Mouse (Mus musculus) ES-Bruce4 (cell line): ENCODE results near the gene Cant1. TPM values are rescaled to one million over a fixed set of nuclear protein-coding genes. Genes with fewer than 3 reads are reported as not detected.

Experiments used
- H3K27ac ChIP-seq: 2 replicates; pipeline ENCODE4 v1.5.1; 2012; ENCODE audit warnings: low read length, inconsistent platforms; ENCODE audit not compliant: insufficient read depth
- H3K27me3 ChIP-seq: 2 replicates; pipeline ENCODE4 v1.6.1; 2012; ENCODE audit warnings: mild to moderate bottlenecking, low read length, inconsistent platforms; ENCODE audit not compliant: control insufficient read depth, poor library complexity, insufficient read depth, severe bottlenecking
- H3K36me3 ChIP-seq: 2 replicates; pipeline ENCODE4 v1.6.1; 2012; ENCODE audit warnings: inconsistent platforms, mild to moderate bottlenecking, low read length, moderate library complexity; ENCODE audit not compliant: control insufficient read depth, poor library complexity, insufficient read depth, severe bottlenecking
- H3K4me1 ChIP-seq: one replicate; pipeline ENCODE4 v1.8.1; 2011; ENCODE audit warnings: low read length; ENCODE audit not compliant: control insufficient read depth, insufficient read depth
- H3K4me3 ChIP-seq: 2 replicates; pipeline ENCODE4 v1.5.1; 2011; ENCODE audit warnings: low read depth, mild to moderate bottlenecking, low read length
- H3K9ac ChIP-seq: 2 replicates; pipeline ENCODE4 v1.6.1; 2012; ENCODE audit warnings: low read depth, mild to moderate bottlenecking, inconsistent platforms; ENCODE audit not compliant: poor library complexity, severe bottlenecking
- H3K9me3 ChIP-seq: replicated peaks from 2 replicates; pipeline ENCODE4 v1.6.1; 2012; ENCODE audit warnings: mild to moderate bottlenecking, low read length, inconsistent platforms; ENCODE audit not compliant: control insufficient read depth, poor library complexity, insufficient read depth, severe bottlenecking
- CTCF ChIP-seq: IDR thresholded peaks from one replicate; pipeline ENCODE4 v1.8.1; 2011; ENCODE audit warnings: low read depth, low read length
- EP300 ChIP-seq: IDR thresholded peaks from 2 replicates; pipeline ENCODE4 v1.6.1; 2011; ENCODE audit warnings: low read depth, low read length; ENCODE audit not compliant: insufficient read depth
- POLR2A ChIP-seq: IDR thresholded peaks from one replicate; pipeline ENCODE4 v1.8.1; 2011; ENCODE audit warnings: low read length; ENCODE audit not compliant: insufficient read depth
- polyA plus RNA-seq: library from polyadenylated mRNA; stranded (reverse); fragments of >200 nt; gene quantifications from 2 replicates; pipeline ENCODE4 v1.2.4, GENCODE M21; 2011; ENCODE audit warnings: low read depth; ENCODE audit not compliant: missing spikeins, insufficient read depth, insufficient read length

Gene Cant1
- polyA plus RNA-seq, 1 experiment, result 15.4 TPM

GRCm38 (mm10) chr11:118407318-118407910 lies 11.5 kb downstream of the Cant1 start:
- no peak for TF ChIP-seq POLR2A
- TF ChIP-seq CTCF, result peak; percentile 43
- no peak overlapping the region for H3K4me3 ChIP-seq
- H3K27me3 ChIP-seq, result no peaks in the 10 kb centered on the region
- no peaks in the 10 kb centered on the region for H3K4me1 ChIP-seq
- H3K36me3 ChIP-seq, result peaks cover 4% of the 10 kb centered on the region; the same call in 1 of the 2 replicates
- no peaks in the 10 kb centered on the region for H3K9me3 ChIP-seq
- H3K27ac ChIP-seq, result no peak overlapping the region
- no peak overlapping the region for H3K9ac ChIP-seq

- no peak overlapping the region for H3K9ac ChIP-seq
- H3K9me3 ChIP-seq, result no peaks in the 10 kb centered on the region
- TF ChIP-seq CTCF (no peak), EP300 (no peak), POLR2A (no peak)
- no peaks in the 10 kb centered on the region for H3K4me1 ChIP-seq
- no peaks in the 10 kb centered on the region for H3K27me3 ChIP-seq
- peaks cover 4% of the 10 kb centered on the region; the same call in 1 of the 2 replicates for H3K36me3 ChIP-seq
- H3K27ac ChIP-seq, result no peak overlapping the region
- no peak overlapping the region for H3K4me3 ChIP-seq
Observed at GRCm38 (mm10) chr11:118406521-118406920, 12.4 kb downstream of the Cant1 start.

- no peaks in the 10 kb centered on the region for H3K4me1 ChIP-seq
- TF ChIP-seq POLR2A (no peak), EP300 (no peak), CTCF (no peak)
- H3K9ac ChIP-seq, result no peak overlapping the region
- no peaks in the 10 kb centered on the region for H3K36me3 ChIP-seq
- no peaks in the 10 kb centered on the region for H3K9me3 ChIP-seq
- no peaks in the 10 kb centered on the region for H3K27me3 ChIP-seq
- H3K4me3 ChIP-seq, result no peak overlapping the region
- no peak overlapping the region for H3K27ac ChIP-seq
Observed at GRCm38 (mm10) chr11:118405311-118405710, 13.6 kb downstream of the Cant1 start.

- H3K4me1 ChIP-seq, result no peaks in the 10 kb centered on the region
- TF ChIP-seq CTCF (no peak), EP300 (no peak), POLR2A (no peak)
- no peaks in the 10 kb centered on the region for H3K36me3 ChIP-seq
- no peaks in the 10 kb centered on the region for H3K27me3 ChIP-seq
- H3K9me3 ChIP-seq, result no peaks in the 10 kb centered on the region
- no peak overlapping the region for H3K27ac ChIP-seq
- H3K9ac ChIP-seq, result no peak overlapping the region
- no peak overlapping the region for H3K4me3 ChIP-seq
Observed at GRCm38 (mm10) chr11:118403951-118404899, 14.7 kb downstream of the Cant1 start.

- Histone ChIP-seq H3K4me1 (no peaks in the 10 kb centered on the region), H3K27me3 (no peaks in the 10 kb centered on the region), H3K27ac (no peak overlapping the region), H3K4me3 (no peak overlapping the region), H3K9ac (no peak overlapping the region), H3K36me3 (no peaks in the 10 kb centered on the region), H3K9me3 (no peaks in the 10 kb centered on the region)
- TF ChIP-seq POLR2A (no peak), CTCF (no peak), EP300 (no peak)
Observed at GRCm38 (mm10) chr11:118403183-118403582, 15.7 kb downstream of the Cant1 start.
